Mouse (Mus musculus): ENCODE data around the gene Thsd7b. TPM values are rescaled to one million over a fixed set of nuclear protein-coding genes. Genes with fewer than 3 reads are reported as not detected.

Thsd7b gene
- polyA plus RNA-seq, 1 experiment from 2014 or later: 10.6 TPM

DNA sequence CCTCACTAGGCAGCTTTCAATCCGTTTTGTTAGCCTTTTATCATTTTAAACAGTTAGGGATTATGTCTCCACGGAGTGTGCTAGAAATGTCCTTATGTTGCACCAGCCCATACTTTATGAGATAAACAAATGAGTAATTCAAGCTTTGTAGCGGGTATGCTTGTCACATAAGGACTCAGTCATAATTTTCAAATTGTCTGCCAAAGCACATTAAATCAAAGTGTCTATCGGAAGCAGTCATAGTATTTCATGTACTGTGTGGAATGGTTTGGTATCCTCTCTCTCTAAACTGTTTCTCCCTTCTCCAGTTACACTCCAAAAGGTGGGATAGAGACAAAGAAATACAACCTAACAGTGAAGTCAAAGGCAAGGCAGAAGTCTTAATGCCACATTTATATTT is 601.3 kb downstream of the Thsd7b start:
- H3K27me3 ChIP-seq (ENCODE audit: control insufficient read depth, insufficient read depth, low read length): no peaks in the 10 kb centered on the region
- H3K27ac ChIP-seq (ENCODE audit: low read depth, low read length): no peak overlapping the region
- no peak overlapping the region for H3K4me3 ChIP-seq (ENCODE audit: low read depth, low read length)
- no peak overlapping the region for H3K4me2 ChIP-seq (ENCODE audit: low read depth, low read length)
- no peak overlapping the region for H3K9ac ChIP-seq (replicated peaks; ENCODE audit: low read depth, low read length)
- H3K4me1 ChIP-seq (ENCODE audit: control insufficient read depth, insufficient read depth, low read length): no peaks in the 10 kb centered on the region
- H3K9me3 ChIP-seq (ENCODE audit: control insufficient read depth, low read length): no peaks in the 10 kb centered on the region
- H3K36me3 ChIP-seq (ENCODE audit: control insufficient read depth, insufficient read depth, low read length): no peaks in the 10 kb centered on the region
- 54% methylated on average over 4 of the region's 4 CpGs for WGBS
- ATAC-seq (ENCODE audit: low read depth): no peak

DNA sequence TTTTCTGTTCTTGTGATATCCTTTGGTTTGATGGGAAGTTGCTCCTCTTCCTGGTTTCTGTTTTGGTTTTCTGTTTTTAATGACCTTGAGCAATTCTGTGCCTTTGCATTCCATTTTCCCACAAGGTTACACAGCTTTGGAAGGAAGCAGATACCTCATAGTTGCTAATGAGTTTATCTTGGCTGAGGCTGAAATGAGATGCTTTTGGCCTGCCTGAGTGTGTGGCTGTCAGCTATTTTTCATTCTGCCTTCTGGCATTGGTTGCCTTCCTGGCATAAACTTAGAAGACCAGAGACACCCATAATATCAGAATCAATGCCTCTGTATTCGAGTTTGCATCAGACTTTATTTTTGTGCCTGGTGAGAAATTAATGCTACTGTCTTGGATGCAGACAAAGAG is 614.8 kb downstream of the Thsd7b start:
- no peaks in the 10 kb centered on the region for H3K36me3 ChIP-seq (ENCODE audit: control insufficient read depth, insufficient read depth, low read length)
- no peak overlapping the region for H3K9ac ChIP-seq (replicated peaks; ENCODE audit: low read depth, low read length)
- no peak overlapping the region for H3K27ac ChIP-seq (ENCODE audit: low read depth, low read length)
- no peak for ATAC-seq (ENCODE audit: low read depth)
- no peak overlapping the region for H3K4me2 ChIP-seq (ENCODE audit: low read depth, low read length)
- no peak overlapping the region for H3K4me3 ChIP-seq (ENCODE audit: low read depth, low read length)
- H3K27me3 ChIP-seq (ENCODE audit: control insufficient read depth, insufficient read depth, low read length): no peaks in the 10 kb centered on the region
- WGBS: 53% methylated on average over 1 of the region's 1 CpGs
- no peaks in the 10 kb centered on the region for H3K9me3 ChIP-seq (ENCODE audit: control insufficient read depth, low read length)
- H3K4me1 ChIP-seq (ENCODE audit: control insufficient read depth, insufficient read depth, low read length): no peaks in the 10 kb centered on the region

DNA sequence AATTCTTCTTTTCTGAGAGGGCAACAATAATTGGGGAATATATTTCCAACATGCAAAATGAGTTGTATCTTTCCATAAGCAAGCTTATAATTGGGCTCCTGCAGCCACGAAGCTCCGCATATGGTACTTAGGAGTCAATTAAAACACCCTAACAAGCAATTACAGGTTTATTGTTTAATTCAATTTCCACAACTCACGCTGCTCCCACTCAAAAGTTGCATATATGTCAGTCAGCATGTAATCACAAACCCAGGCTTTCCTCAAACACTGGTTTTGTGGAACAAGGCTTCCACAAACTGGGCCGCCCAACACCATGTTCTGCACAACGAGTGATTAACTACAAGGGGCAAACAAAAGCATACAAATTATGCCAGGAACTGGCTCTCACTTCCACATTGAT is 625.0 kb downstream of the Thsd7b start:
- no peak overlapping the region for H3K4me3 ChIP-seq (ENCODE audit: low read depth, low read length)
- H3K9ac ChIP-seq (replicated peaks; ENCODE audit: low read depth, low read length): no peak overlapping the region
- 66% methylated on average over 5 of the region's 5 CpGs for WGBS
- H3K27ac ChIP-seq (ENCODE audit: low read depth, low read length): no peak overlapping the region
- H3K4me2 ChIP-seq (ENCODE audit: low read depth, low read length): no peak overlapping the region
- no peaks in the 10 kb centered on the region for H3K36me3 ChIP-seq (ENCODE audit: control insufficient read depth, insufficient read depth, low read length)
- H3K27me3 ChIP-seq (ENCODE audit: control insufficient read depth, insufficient read depth, low read length): no peaks in the 10 kb centered on the region
- no peaks in the 10 kb centered on the region for H3K9me3 ChIP-seq (ENCODE audit: control insufficient read depth, low read length)
- no peaks in the 10 kb centered on the region for H3K4me1 ChIP-seq (ENCODE audit: control insufficient read depth, insufficient read depth, low read length)
- ATAC-seq (ENCODE audit: low read depth): no peak

- Histone ChIP-seq H3K27me3 (ENCODE audit: control insufficient read depth, insufficient read depth, low read length) (no peaks in the 10 kb centered on the region), H3K9me3 (ENCODE audit: control insufficient read depth, low read length) (no peaks in the 10 kb centered on the region), H3K4me2 (ENCODE audit: low read depth, low read length) (no peak overlapping the region), H3K27ac (ENCODE audit: low read depth, low read length) (no peak overlapping the region), H3K36me3 (ENCODE audit: control insufficient read depth, insufficient read depth, low read length) (no peaks in the 10 kb centered on the region), H3K9ac (replicated peaks; ENCODE audit: low read depth, low read length) (no peak overlapping the region), H3K4me1 (ENCODE audit: control insufficient read depth, insufficient read depth, low read length) (no peaks in the 10 kb centered on the region), H3K4me3 (ENCODE audit: low read depth, low read length) (no peak overlapping the region)
- no peak for ATAC-seq (ENCODE audit: low read depth)
- 61% methylated on average over 4 of the region's 4 CpGs for WGBS
These were observed 642.4 kb downstream of the Thsd7b start for GRCm38 (mm10) chr1:129915484-129915883.

- WGBS: 95% methylated on average over 1 of the region's 1 CpGs
- Histone ChIP-seq H3K9ac (replicated peaks; ENCODE audit: low read depth, low read length) (no peak overlapping the region), H3K4me3 (ENCODE audit: low read depth, low read length) (no peak overlapping the region), H3K9me3 (ENCODE audit: control insufficient read depth, low read length) (no peaks in the 10 kb centered on the region), H3K4me2 (ENCODE audit: low read depth, low read length) (no peak overlapping the region), H3K27me3 (ENCODE audit: control insufficient read depth, insufficient read depth, low read length) (no peaks in the 10 kb centered on the region), H3K4me1 (ENCODE audit: control insufficient read depth, insufficient read depth, low read length) (no peaks in the 10 kb centered on the region), H3K27ac (ENCODE audit: low read depth, low read length) (no peak overlapping the region), H3K36me3 (ENCODE audit: control insufficient read depth, insufficient read depth, low read length) (no peaks in the 10 kb centered on the region)
- no peak for ATAC-seq (ENCODE audit: low read depth)
These were observed 644.5 kb downstream of the Thsd7b start for GRCm38 (mm10) chr1:129917568-129917967.

DNA sequence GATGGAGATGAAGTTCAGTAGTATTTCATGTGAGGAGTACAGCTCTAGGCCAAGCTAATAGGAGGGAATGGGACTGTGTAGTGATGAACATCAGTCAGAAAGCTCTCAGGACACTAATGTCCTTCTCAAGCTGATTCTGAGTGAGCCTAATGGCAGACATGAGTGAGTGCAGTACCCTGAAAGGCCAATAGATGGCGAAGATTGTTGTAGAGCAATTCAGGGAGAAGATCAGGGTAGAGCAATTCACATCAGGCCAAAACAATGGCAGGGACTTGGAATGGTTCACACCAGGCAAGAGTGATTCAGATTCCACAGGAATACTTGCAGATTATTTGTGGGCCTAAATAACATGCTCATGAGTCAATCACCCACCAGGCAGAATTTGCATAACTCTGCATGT is 646.3 kb downstream of the Thsd7b start:
- H3K9ac ChIP-seq (replicated peaks; ENCODE audit: low read depth, low read length): no peak overlapping the region
- no peak for ATAC-seq (ENCODE audit: low read depth)
- H3K4me3 ChIP-seq (ENCODE audit: low read depth, low read length): no peak overlapping the region
- H3K4me1 ChIP-seq (ENCODE audit: control insufficient read depth, insufficient read depth, low read length): no peaks in the 10 kb centered on the region
- no peaks in the 10 kb centered on the region for H3K36me3 ChIP-seq (ENCODE audit: control insufficient read depth, insufficient read depth, low read length)
- 79% methylated on average over 1 of the region's 1 CpGs for WGBS
- no peak overlapping the region for H3K4me2 ChIP-seq (ENCODE audit: low read depth, low read length)
- no peaks in the 10 kb centered on the region for H3K9me3 ChIP-seq (ENCODE audit: control insufficient read depth, low read length)
- H3K27me3 ChIP-seq (ENCODE audit: control insufficient read depth, insufficient read depth, low read length): no peaks in the 10 kb centered on the region
- H3K27ac ChIP-seq (ENCODE audit: low read depth, low read length): no peak overlapping the region

DNA sequence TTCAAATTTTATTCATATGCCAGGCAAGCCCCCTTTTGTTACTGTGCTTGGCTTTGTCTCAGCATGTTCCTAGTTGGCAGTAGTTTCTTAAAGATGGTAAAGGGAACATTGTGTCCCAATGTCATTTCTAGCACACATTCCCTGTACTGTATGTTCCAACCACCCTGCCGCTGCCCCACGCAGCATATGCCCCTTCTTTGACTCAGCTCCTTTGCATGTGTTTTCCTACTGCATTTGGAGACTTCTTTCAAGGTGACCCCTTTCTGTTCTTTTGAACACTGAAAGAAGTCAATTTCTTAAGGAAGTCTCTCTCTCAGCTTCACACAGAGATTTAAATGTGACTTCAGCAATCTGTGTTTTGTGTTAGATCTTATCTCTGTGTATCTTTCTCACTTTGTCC is 657.9 kb downstream of the Thsd7b start:
- no peak overlapping the region for H3K4me2 ChIP-seq (ENCODE audit: low read depth, low read length)
- no peak for ATAC-seq (ENCODE audit: low read depth)
- H3K9ac ChIP-seq (replicated peaks; ENCODE audit: low read depth, low read length): no peak overlapping the region
- no peaks in the 10 kb centered on the region for H3K36me3 ChIP-seq (ENCODE audit: control insufficient read depth, insufficient read depth, low read length)
- no peaks in the 10 kb centered on the region for H3K4me1 ChIP-seq (ENCODE audit: control insufficient read depth, insufficient read depth, low read length)
- H3K27me3 ChIP-seq (ENCODE audit: control insufficient read depth, insufficient read depth, low read length): no peaks in the 10 kb centered on the region
- 92% methylated on average over 2 of the region's 2 CpGs for WGBS
- no peaks in the 10 kb centered on the region for H3K9me3 ChIP-seq (ENCODE audit: control insufficient read depth, low read length)
- H3K27ac ChIP-seq (ENCODE audit: low read depth, low read length): no peak overlapping the region
- no peak overlapping the region for H3K4me3 ChIP-seq (ENCODE audit: low read depth, low read length)

GRCm38 (mm10) chr1:129943116-129943515 is 670.0 kb downstream of the Thsd7b start:
- H3K4me1 ChIP-seq (ENCODE audit: control insufficient read depth, insufficient read depth, low read length): no peaks in the 10 kb centered on the region
- H3K36me3 ChIP-seq (ENCODE audit: control insufficient read depth, insufficient read depth, low read length): no peaks in the 10 kb centered on the region
- H3K9ac ChIP-seq (replicated peaks; ENCODE audit: low read depth, low read length): no peak overlapping the region
- H3K27me3 ChIP-seq (ENCODE audit: control insufficient read depth, insufficient read depth, low read length): no peaks in the 10 kb centered on the region
- no peak overlapping the region for H3K4me3 ChIP-seq (ENCODE audit: low read depth, low read length)
- no peak for ATAC-seq (ENCODE audit: low read depth)
- H3K4me2 ChIP-seq (ENCODE audit: low read depth, low read length): no peak overlapping the region
- H3K9me3 ChIP-seq (ENCODE audit: control insufficient read depth, low read length): no peaks in the 10 kb centered on the region
- H3K27ac ChIP-seq (ENCODE audit: low read depth, low read length): no peak overlapping the region
- 70% methylated on average over 9 of the region's 9 CpGs for WGBS

GRCm38 (mm10) chr1:129947026-129947425 is 673.9 kb downstream of the Thsd7b start:
- Histone ChIP-seq H3K9ac (replicated peaks; ENCODE audit: low read depth, low read length) (no peak overlapping the region), H3K9me3 (ENCODE audit: control insufficient read depth, low read length) (no peaks in the 10 kb centered on the region), H3K27ac (ENCODE audit: low read depth, low read length) (no peak overlapping the region), H3K27me3 (ENCODE audit: control insufficient read depth, insufficient read depth, low read length) (no peaks in the 10 kb centered on the region), H3K36me3 (ENCODE audit: control insufficient read depth, insufficient read depth, low read length) (no peaks in the 10 kb centered on the region), H3K4me2 (ENCODE audit: low read depth, low read length) (no peak overlapping the region), H3K4me1 (ENCODE audit: control insufficient read depth, insufficient read depth, low read length) (no peaks in the 10 kb centered on the region), H3K4me3 (ENCODE audit: low read depth, low read length) (no peak overlapping the region)
- no peak for ATAC-seq (ENCODE audit: low read depth)
- 64% methylated on average over 4 of the region's 4 CpGs for WGBS

DNA sequence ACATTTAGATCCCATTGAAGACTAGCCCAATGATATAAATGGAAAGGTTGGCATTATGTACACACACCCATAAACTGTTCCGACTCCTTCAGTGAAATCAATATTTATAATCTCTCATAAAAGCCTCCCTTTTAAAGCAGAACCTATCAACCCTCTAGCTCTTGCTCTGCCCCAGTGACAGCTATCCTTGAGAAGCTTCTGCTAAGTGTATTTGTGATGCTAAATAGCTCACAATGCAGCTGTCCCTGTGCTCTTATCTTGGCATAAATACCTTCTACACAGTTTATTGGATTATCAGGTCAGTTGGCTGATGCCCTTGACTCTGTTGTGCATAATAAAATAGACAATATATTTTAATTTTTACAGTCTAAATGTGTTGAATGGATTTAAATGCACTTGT is 682.4 kb downstream of the Thsd7b start:
- Histone ChIP-seq H3K9ac (replicated peaks; ENCODE audit: low read depth, low read length) (no peak overlapping the region), H3K9me3 (ENCODE audit: control insufficient read depth, low read length) (no peaks in the 10 kb centered on the region), H3K4me1 (ENCODE audit: control insufficient read depth, insufficient read depth, low read length) (no peaks in the 10 kb centered on the region), H3K27ac (ENCODE audit: low read depth, low read length) (no peak overlapping the region), H3K36me3 (ENCODE audit: control insufficient read depth, insufficient read depth, low read length) (no peaks in the 10 kb centered on the region), H3K27me3 (ENCODE audit: control insufficient read depth, insufficient read depth, low read length) (no peaks in the 10 kb centered on the region), H3K4me3 (ENCODE audit: low read depth, low read length) (no peak overlapping the region), H3K4me2 (ENCODE audit: low read depth, low read length) (no peak overlapping the region)
- 51% methylated on average over 1 of the region's 1 CpGs for WGBS
- peak; percentile 31; the same call in 1 of the 2 replicates for ATAC-seq (ENCODE audit: low read depth)

Measured in neural tube, embryonic 14.5 days (tissue).